Mouse (Mus musculus): ENCODE results near the gene Nup155. TPM values are rescaled to one million over a fixed set of nuclear protein-coding genes. Genes with fewer than 3 reads are reported as not detected.

The Nup155 gene
- polyA plus RNA-seq, 1 experiment from 2014 or later, result 8.0 TPM

DNA sequence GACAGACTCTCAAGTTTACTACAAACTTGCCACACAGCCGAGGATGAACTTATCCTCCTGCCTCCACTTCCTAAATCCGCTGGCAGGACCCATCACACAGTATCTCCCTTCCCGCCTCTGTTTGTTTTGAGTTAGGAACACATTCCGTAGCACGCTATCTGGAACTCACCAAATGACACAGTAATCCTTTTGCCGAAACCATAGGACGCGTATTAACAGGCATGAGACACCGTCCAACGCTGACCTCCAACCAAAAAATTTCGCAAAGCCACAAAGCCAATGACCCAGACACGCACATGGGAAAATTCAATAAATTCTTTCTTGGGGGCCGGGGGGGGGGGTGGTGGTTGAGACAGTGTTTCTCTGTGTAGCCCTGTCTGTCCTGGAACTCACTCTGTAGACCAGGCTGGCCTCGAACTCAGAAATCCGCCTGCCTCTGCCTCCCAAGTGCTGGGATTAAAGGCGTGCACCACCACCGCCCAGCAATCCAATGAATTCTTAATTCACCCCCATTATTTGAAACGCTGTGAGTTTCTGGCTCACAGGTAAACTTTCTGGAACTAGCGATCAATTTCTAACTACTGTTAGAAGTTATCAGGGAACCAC, 610 bp upstream of the Nup155 start:
- Histone ChIP-seq H3K27me3 (replicated peaks) (no peaks in the 10 kb centered on the region), H3K4me2 (peak overlapping the region; percentile 86), H3K9me3 (replicated peaks) (no peaks in the 10 kb centered on the region), H3K9ac (replicated peaks) (peak overlapping the region; percentile 61), H3K27ac (replicated peaks) (peak overlapping the region; percentile 85), H3K4me3 (replicated peaks) (peak overlapping the region; percentile 67), H3K4me1 (peaks cover 33% of the 10 kb centered on the region), H3K36me3 (peaks cover 8% of the 10 kb centered on the region)
- peak; percentile 48 for ATAC-seq (ENCODE audit: low FRiP score)
- 62% methylated on average over 19 of the region's 19 CpGs for WGBS

DNA sequence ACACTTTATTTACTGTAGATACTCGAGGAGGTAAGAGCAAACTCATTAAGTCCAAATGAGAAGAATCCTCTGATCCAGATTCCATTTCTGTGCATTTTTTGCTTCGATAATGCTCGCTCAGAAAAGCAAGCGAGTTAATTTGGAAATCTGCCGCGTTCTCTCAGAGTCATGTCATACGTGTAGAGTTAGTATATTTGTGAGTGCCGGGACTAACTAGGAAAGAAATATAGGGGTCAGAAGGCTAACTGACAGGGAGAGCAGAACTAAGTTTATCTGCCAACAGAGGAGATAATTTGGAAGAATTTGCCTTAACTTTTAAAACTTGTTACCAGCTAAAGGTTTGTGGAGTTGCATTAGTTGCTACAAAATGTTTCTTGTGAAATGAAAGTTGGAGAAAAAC, 709 bp downstream of the Nup155 start:
- Histone ChIP-seq H3K36me3 (peaks cover 15% of the 10 kb centered on the region), H3K27ac (replicated peaks) (0 out of 2 replicates have a peak overlapping the region, but pooled peaks have one; percentile 85), H3K9me3 (replicated peaks) (no peaks in the 10 kb centered on the region), H3K4me3 (replicated peaks) (peak overlapping the region; percentile 67), H3K4me1 (peaks cover 33% of the 10 kb centered on the region), H3K27me3 (replicated peaks) (no peaks in the 10 kb centered on the region), H3K4me2 (peak overlapping the region; percentile 86), H3K9ac (replicated peaks) (peak overlapping the region; percentile 61)
- 5% methylated on average over 8 of the region's 8 CpGs for WGBS
- no peak for ATAC-seq (ENCODE audit: low FRiP score)

DNA sequence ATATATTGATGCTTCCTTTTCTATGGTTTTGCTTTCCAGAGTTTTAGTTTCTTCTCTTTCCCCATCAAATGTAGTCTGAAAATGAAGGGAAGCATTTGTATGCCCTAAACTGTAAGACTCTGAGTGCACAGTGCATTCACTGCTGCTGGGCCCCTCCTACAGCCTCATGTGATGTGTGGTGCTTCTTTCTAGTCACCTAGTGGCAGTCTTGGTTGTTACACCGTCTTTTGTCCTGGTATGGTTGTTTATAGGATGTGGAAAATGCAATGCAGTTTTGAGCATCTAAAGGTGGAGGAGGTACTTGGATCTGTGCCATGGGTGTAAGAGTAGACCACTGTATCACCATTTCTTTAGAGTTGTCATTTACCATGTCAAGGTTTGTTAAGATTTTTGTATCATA, 20.2 kb downstream of the Nup155 start:
- no peaks in the 10 kb centered on the region for H3K4me1 ChIP-seq
- peaks cover 76% of the 10 kb centered on the region for H3K36me3 ChIP-seq
- no peak overlapping the region for H3K4me3 ChIP-seq (replicated peaks)
- no peak for ATAC-seq (ENCODE audit: low FRiP score)
- no peak overlapping the region for H3K4me2 ChIP-seq
- H3K9ac ChIP-seq (replicated peaks), result no peak overlapping the region
- 89% methylated on average over 1 of the region's 1 CpGs for WGBS
- no peaks in the 10 kb centered on the region for H3K27me3 ChIP-seq (replicated peaks)
- H3K27ac ChIP-seq (replicated peaks), result no peak overlapping the region
- H3K9me3 ChIP-seq (replicated peaks), result no peaks in the 10 kb centered on the region

DNA sequence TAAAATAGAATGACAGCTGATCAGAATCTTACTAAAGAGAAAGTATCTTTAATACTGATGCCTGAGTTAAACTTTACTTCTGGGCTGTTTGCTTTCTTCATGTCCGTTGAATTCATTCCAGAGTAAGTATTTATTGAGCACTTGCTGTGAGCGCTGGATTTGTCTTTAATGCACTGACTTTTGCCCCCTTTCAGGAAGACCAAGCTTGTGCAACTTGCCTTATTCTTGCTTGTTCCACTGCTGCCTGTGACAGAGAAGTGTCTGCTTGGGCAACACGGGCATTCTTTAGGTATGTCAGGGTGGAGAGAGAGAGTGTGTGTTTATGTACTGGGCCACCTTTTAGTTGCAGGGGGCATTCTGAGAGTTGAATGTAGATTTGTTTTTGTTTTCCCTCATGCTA, 22.2 kb downstream of the Nup155 start:
- no peaks in the 10 kb centered on the region for H3K4me1 ChIP-seq
- peaks cover 82% of the 10 kb centered on the region for H3K36me3 ChIP-seq
- H3K27me3 ChIP-seq (replicated peaks), result no peaks in the 10 kb centered on the region
- H3K4me3 ChIP-seq (replicated peaks), result no peak overlapping the region
- H3K9me3 ChIP-seq (replicated peaks), result no peaks in the 10 kb centered on the region
- no peak overlapping the region for H3K9ac ChIP-seq (replicated peaks)
- 96% methylated on average over 3 of the region's 3 CpGs for WGBS
- no peak overlapping the region for H3K4me2 ChIP-seq
- no peak for ATAC-seq (ENCODE audit: low FRiP score)
- H3K27ac ChIP-seq (replicated peaks), result no peak overlapping the region

DNA sequence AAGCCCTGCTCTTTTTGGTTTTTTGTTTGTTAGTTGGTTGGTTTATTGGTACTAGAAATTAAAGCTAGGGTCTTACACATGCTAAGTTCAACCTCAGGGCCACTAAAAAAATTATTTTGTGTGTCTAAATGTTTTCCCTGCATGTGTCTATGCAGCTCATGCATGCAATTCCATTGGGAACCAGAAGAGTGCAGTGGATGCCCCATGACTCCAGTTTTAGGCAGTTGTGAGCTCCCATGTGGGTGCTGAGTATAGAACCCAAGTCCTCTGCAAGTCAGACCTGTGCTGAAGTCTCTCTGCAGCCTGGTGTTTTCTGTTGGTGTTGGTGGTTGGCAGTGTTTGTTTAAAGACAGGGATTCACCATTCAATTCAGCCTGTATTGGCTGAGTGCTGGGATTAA, 22.7 kb downstream of the Nup155 start:
- H3K36me3 ChIP-seq, result peaks cover 82% of the 10 kb centered on the region
- no peaks in the 10 kb centered on the region for H3K4me1 ChIP-seq
- H3K4me2 ChIP-seq, result no peak overlapping the region
- H3K9me3 ChIP-seq (replicated peaks), result no peaks in the 10 kb centered on the region
- H3K9ac ChIP-seq (replicated peaks), result no peak overlapping the region
- no peaks in the 10 kb centered on the region for H3K27me3 ChIP-seq (replicated peaks)
- no peak overlapping the region for H3K27ac ChIP-seq (replicated peaks)
- no peak for ATAC-seq (ENCODE audit: low FRiP score)
- no peak overlapping the region for H3K4me3 ChIP-seq (replicated peaks)

DNA sequence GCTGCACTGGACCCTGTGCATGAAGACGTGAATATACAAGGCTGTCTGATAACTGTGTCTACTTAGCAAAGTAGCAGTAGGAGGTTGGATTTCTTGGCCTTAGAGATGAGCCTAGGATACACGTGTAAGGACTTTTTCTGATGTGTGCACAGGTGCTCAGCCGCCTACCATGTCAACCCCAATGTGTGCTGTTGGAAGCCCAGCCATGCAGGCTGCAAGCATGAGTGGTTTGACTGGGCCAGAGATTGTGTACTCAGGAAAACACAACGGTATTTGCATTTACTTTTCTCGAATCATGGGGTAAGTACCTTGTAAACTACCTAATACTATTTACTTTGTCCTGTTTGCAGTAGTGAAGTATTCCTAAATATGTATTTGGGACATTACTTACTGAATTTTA, 26.5 kb downstream of the Nup155 start:
- Histone ChIP-seq H3K36me3 (peaks cover 78% of the 10 kb centered on the region), H3K4me2 (no peak overlapping the region), H3K4me3 (replicated peaks) (no peak overlapping the region), H3K9me3 (replicated peaks) (no peaks in the 10 kb centered on the region), H3K4me1 (no peaks in the 10 kb centered on the region), H3K27ac (replicated peaks) (no peak overlapping the region), H3K27me3 (replicated peaks) (no peaks in the 10 kb centered on the region), H3K9ac (replicated peaks) (no peak overlapping the region)
- ATAC-seq (ENCODE audit: low FRiP score), result no peak
- WGBS, result 94% methylated on average over 5 of the region's 5 CpGs

DNA sequence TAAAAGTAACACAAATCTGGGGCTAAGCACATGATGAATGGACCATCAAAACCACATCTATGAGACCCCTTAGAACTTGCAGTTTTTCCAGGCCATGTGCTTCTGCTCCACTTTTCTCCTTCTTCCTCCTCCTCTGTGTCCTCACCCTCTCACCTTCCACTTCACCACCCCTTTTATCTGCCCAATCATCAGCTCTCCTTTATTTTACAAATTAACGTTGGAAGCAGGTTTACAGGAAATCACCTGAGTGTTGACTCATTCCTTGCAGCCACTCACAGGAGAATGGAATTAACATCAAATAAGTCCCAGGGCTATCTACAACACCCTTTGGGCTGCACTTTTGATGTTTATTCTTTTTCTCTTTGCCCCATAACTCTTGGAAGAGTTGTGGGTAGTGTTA, 52.8 kb downstream of the Nup155 start:
- no peak overlapping the region for H3K4me3 ChIP-seq (replicated peaks)

DNA sequence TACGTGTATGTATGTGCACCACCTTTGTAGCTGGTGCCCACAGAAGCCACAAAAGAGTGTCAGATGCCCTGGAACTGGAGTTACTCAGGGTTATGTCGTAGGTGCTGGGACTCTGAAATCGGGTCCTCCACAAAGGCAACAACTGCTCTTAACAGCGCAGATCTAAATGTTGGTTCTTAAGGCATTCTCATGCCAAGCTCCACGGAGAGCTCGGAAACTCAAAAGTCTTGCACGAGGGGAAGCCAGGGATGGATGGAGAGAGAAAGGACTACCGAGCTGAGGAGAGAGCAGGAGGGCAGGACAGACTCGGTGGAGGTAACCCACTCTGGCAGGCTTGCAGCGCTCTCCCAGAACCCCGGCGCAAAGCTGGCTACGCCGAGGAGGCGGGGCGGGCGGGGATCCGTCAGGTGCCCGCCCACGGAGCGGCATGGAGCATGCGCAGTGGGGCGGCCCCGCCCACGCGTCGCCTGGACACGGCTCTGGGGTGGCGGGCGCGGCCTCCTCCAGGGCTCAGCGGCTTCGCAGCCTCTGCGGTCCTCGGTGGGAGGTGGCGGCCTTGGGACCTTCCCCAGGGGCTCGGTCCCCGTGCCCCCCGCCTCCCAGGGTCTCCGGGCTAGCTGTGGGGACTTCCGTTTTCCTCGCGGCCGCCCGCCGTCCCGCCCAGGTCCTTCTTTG, 59.7 kb downstream of the Nup155 start, which contains the start of gene Cplane1:
Gene Cplane1 (plus strand): TSS at position 516 of the 675 bp plus-strand sequence.
- H3K27ac ChIP-seq (replicated peaks), result peak within 1 kb of the TSS; percentile 91
- H3K4me1 ChIP-seq, result peaks cover 18% of the 10 kb centered on the region
- no peaks in the 10 kb centered on the region for H3K9me3 ChIP-seq (replicated peaks)
- peak within 1 kb of the TSS; percentile 82 for H3K9ac ChIP-seq (replicated peaks)
- H3K4me2 ChIP-seq, result peak within 1 kb of the TSS; percentile 65
- WGBS, result under 1% methylated on average over 43 of the region's 47 CpGs
- H3K4me3 ChIP-seq (replicated peaks), result peak within 1 kb of the TSS; percentile 81
- ATAC-seq (ENCODE audit: low FRiP score), result peak; percentile 99
- peaks cover 12% of the 10 kb centered on the region for H3K36me3 ChIP-seq
- H3K27me3 ChIP-seq (replicated peaks), result no peaks in the 10 kb centered on the region

More for the DNA sequence above, 52.8 kb downstream of the Nup155 start:
- Histone ChIP-seq H3K36me3 (peaks cover 34% of the 10 kb centered on the region), H3K9me3 (replicated peaks) (no peaks in the 10 kb centered on the region), H3K27ac (replicated peaks) (no peak overlapping the region), H3K9ac (replicated peaks) (no peak overlapping the region), H3K4me2 (no peak overlapping the region), H3K27me3 (replicated peaks) (no peaks in the 10 kb centered on the region), H3K4me1 (no peaks in the 10 kb centered on the region)
- 84% methylated on average over 1 of the region's 1 CpGs for WGBS
- ATAC-seq (ENCODE audit: low FRiP score), result no peak

DNA sequence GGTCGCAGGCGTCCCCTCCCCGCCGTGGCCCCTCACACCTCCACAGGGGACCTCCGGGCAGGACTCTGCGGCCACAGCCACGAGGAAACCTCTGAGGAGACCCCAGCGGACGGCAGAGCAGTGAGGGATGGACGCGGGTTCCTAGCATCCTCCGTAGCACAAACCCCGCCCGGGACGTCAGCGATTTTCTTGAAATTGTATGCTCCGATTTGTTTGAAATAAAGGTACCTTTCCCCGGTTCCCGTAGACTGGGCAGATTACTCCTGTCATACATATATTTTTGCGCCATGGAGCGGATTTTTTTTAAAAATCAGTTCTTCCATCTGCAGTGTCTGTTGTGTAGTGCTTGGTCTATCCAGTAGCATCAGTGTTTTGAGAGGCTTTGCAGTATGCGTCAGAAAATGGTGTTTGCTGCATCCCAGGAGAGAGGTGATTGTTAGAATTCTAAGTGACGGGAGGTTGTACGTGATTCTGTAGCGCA, 60.2 kb downstream of the Nup155 start:
- Histone ChIP-seq H3K36me3 (peaks cover 17% of the 10 kb centered on the region), H3K4me3 (replicated peaks) (peak overlapping the region; percentile 81), H3K4me2 (peak overlapping the region; percentile 65), H3K27ac (replicated peaks) (peak overlapping the region; percentile 91), H3K27me3 (replicated peaks) (no peaks in the 10 kb centered on the region), H3K9me3 (replicated peaks) (no peaks in the 10 kb centered on the region), H3K4me1 (peaks cover 18% of the 10 kb centered on the region), H3K9ac (replicated peaks) (peak overlapping the region; percentile 82)
- WGBS, result under 1% methylated on average over 25 of the region's 25 CpGs
- peak; percentile 82 for ATAC-seq (ENCODE audit: low FRiP score)

DNA sequence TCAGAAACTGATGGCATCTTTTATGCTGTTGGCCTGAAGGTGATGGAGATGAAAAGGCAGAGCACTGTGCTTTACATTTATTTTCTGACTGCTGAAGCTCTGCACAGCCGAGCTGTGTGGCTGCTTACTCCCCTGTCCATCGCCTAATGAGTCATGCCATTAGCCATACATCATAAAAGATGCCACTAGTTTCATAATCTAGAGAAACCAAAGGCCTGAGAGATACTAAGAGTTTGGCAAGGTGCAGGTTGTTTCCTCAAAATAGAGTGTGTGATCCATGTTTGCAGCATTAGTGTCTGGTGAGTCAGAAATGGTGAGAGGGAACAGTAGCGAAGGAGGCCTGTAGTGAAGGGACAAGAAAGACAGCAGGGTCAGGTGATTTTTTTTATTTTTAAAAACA, 80.5 kb downstream of the Nup155 start:
- Histone ChIP-seq H3K27me3 (replicated peaks) (no peaks in the 10 kb centered on the region), H3K36me3 (peaks cover 67% of the 10 kb centered on the region), H3K9me3 (replicated peaks) (no peaks in the 10 kb centered on the region), H3K4me1 (no peaks in the 10 kb centered on the region), H3K27ac (replicated peaks) (no peak overlapping the region), H3K4me2 (no peak overlapping the region), H3K4me3 (replicated peaks) (no peak overlapping the region), H3K9ac (replicated peaks) (no peak overlapping the region)
- 95% methylated on average over 3 of the region's 3 CpGs for WGBS
- no peak for ATAC-seq (ENCODE audit: low FRiP score)

DNA sequence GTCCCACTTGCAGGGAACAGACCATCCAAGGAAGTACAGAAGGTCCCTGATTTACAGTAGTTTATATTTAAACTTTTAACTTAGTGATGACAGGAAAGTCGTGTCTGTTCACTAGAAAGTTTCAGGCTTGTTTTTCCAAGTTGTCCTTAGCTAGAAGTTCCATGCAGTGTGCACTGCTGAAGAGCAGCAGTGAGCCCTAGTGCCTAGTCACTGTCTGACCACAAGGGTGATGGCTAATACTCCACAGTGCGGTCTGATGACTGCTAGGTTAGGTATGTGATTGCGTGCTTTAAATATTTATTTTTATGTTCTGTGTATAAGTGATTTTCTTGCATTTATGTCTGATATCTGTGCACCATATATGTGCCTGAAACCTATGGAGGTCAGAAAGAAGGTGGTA, 81.4 kb downstream of the Nup155 start:
- H3K9ac ChIP-seq (replicated peaks), result no peak overlapping the region
- H3K27me3 ChIP-seq (replicated peaks), result no peaks in the 10 kb centered on the region
- no peak overlapping the region for H3K4me3 ChIP-seq (replicated peaks)
- no peaks in the 10 kb centered on the region for H3K9me3 ChIP-seq (replicated peaks)
- H3K27ac ChIP-seq (replicated peaks), result no peak overlapping the region
- H3K4me1 ChIP-seq, result no peaks in the 10 kb centered on the region
- WGBS, result 95% methylated on average over 3 of the region's 3 CpGs
- H3K36me3 ChIP-seq, result peaks cover 75% of the 10 kb centered on the region
- ATAC-seq (ENCODE audit: low FRiP score), result no peak
- no peak overlapping the region for H3K4me2 ChIP-seq

DNA sequence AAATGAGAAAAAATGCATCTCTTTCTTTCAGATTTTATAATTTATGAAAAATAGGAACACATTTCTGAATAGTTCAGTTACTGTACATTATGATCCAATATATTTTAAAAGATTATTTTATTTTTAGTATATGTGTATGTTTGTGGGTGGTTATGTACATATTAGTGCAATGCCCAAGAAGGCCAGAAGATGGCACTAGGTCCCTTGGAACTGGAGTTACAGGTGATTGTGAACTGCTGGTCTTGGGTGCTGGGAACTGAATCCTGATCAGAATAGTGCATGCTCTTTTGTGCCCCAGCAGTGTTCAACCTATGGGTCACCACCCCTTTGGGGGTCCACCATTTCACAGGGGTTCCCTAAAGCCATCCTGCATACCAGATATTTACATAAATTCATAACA, 91.2 kb downstream of the Nup155 start:
- Histone ChIP-seq H3K9ac (replicated peaks) (no peak overlapping the region), H3K36me3 (peaks cover 75% of the 10 kb centered on the region)

More for the DNA sequence above, 91.2 kb downstream of the Nup155 start:
- H3K27ac ChIP-seq (replicated peaks), result no peak overlapping the region
- H3K9me3 ChIP-seq (replicated peaks), result no peaks in the 10 kb centered on the region
- no peaks in the 10 kb centered on the region for H3K4me1 ChIP-seq
- no peak for ATAC-seq (ENCODE audit: low FRiP score)
- no peak overlapping the region for H3K4me2 ChIP-seq
- H3K4me3 ChIP-seq (replicated peaks), result no peak overlapping the region
- H3K27me3 ChIP-seq (replicated peaks), result no peaks in the 10 kb centered on the region

All from neural tube, embryonic 15.5 days (tissue).